Mouse (Mus musculus): ENCODE measurements around the gene Acot7. TPM values are rescaled to one million over a fixed set of nuclear protein-coding genes. Genes with fewer than 3 reads are reported as not detected.

Gene Acot7
- polyA plus RNA-seq, 1 experiment, result 19.4 TPM

- no peak overlapping the region for H3K27ac ChIP-seq (replicated peaks; ENCODE audit: low read depth, low read length)
- no peaks in the 10 kb centered on the region; the same call in 1 of the 2 replicates for H3K4me1 ChIP-seq (ENCODE audit: control insufficient read depth, insufficient read depth, insufficient read length, low read length)
- no peak overlapping the region for H3K4me3 ChIP-seq (ENCODE audit: insufficient read depth, low read depth, low read length)
These were observed 128.1 kb downstream of the Acot7 start for GRCm38 (mm10) chr4:152305991-152306390.

- Histone ChIP-seq H3K27ac (replicated peaks; ENCODE audit: low read depth, low read length) (no peak overlapping the region), H3K4me1 (ENCODE audit: control insufficient read depth, insufficient read depth, insufficient read length, low read length) (no peaks in the 10 kb centered on the region; the same call in 1 of the 2 replicates), H3K4me3 (ENCODE audit: insufficient read depth, low read depth, low read length) (no peak overlapping the region)
These were observed 129.6 kb downstream of the Acot7 start for GRCm38 (mm10) chr4:152307542-152307941.

- H3K27ac ChIP-seq (replicated peaks; ENCODE audit: low read depth, low read length), result no peak overlapping the region
- no peaks in the 10 kb centered on the region; the same call in 1 of the 2 replicates for H3K4me1 ChIP-seq (ENCODE audit: control insufficient read depth, insufficient read depth, insufficient read length, low read length)
- no peak overlapping the region for H3K4me3 ChIP-seq (ENCODE audit: insufficient read depth, low read depth, low read length)
These were observed 134.3 kb downstream of the Acot7 start for GRCm38 (mm10) chr4:152312186-152312585.

GRCm38 (mm10) chr4:152313211-152313632 is 135.3 kb downstream of the Acot7 start:
- Histone ChIP-seq H3K4me3 (ENCODE audit: insufficient read depth, low read depth, low read length) (peak overlapping the region; percentile 49), H3K4me1 (ENCODE audit: control insufficient read depth, insufficient read depth, insufficient read length, low read length) (no peaks in the 10 kb centered on the region), H3K27ac (replicated peaks; ENCODE audit: low read depth, low read length) (no peak overlapping the region)

- Histone ChIP-seq H3K4me1 (ENCODE audit: control insufficient read depth, insufficient read depth, insufficient read length, low read length) (no peaks in the 10 kb centered on the region), H3K4me3 (ENCODE audit: insufficient read depth, low read depth, low read length) (no peak overlapping the region), H3K27ac (replicated peaks; ENCODE audit: low read depth, low read length) (no peak overlapping the region)
These were observed 136.0 kb downstream of the Acot7 start for GRCm38 (mm10) chr4:152313934-152314333.

GRCm38 (mm10) chr4:152315498-152316213 is 137.7 kb downstream of the Acot7 start:
- Histone ChIP-seq H3K4me3 (ENCODE audit: insufficient read depth, low read depth, low read length) (no peak overlapping the region), H3K4me1 (ENCODE audit: control insufficient read depth, insufficient read depth, insufficient read length, low read length) (no peaks in the 10 kb centered on the region), H3K27ac (replicated peaks; ENCODE audit: low read depth, low read length) (no peak overlapping the region)

GRCm38 (mm10) chr4:152317631-152318033 is 139.7 kb downstream of the Acot7 start:
- H3K27ac ChIP-seq (replicated peaks; ENCODE audit: low read depth, low read length), result no peak overlapping the region
- no peak overlapping the region for H3K4me3 ChIP-seq (ENCODE audit: insufficient read depth, low read depth, low read length)
- H3K4me1 ChIP-seq (ENCODE audit: control insufficient read depth, insufficient read depth, insufficient read length, low read length), result no peaks in the 10 kb centered on the region

GRCm38 (mm10) chr4:152318517-152319234 is 140.7 kb downstream of the Acot7 start, which contains the start of gene Rnf207:
TSS of gene Rnf207 (minus strand) at chr4:152318993.
- H3K4me3 ChIP-seq (ENCODE audit: insufficient read depth, low read depth, low read length), result peak within 1 kb of the TSS; percentile 52
- no peak within 1 kb of the TSS for H3K27ac ChIP-seq (replicated peaks; ENCODE audit: low read depth, low read length)
- H3K4me1 ChIP-seq (ENCODE audit: control insufficient read depth, insufficient read depth, insufficient read length, low read length), result no peaks in the 10 kb centered on the region

Other genes starting within 250 kb of the Acot7 start
- 50.7 and 88.6 TPM in 2 replicates for gene Dnajc11, start 244.4 kb upstream of the Acot7 start, polyA plus RNA-seq (2012; ENCODE audit: insufficient read depth, insufficient read length, missing spikeins)
- 6.4 and 8.2 TPM in 2 replicates for gene Thap3, start 189.1 kb upstream of the Acot7 start, polyA plus RNA-seq (2012; ENCODE audit: insufficient read depth, insufficient read length, missing spikeins)
- gene Phf13, start 181.9 kb upstream of the Acot7 start, polyA plus RNA-seq (2012; ENCODE audit: insufficient read depth, insufficient read length, missing spikeins), result 2.1 and 4.2 TPM in 2 replicates
- 6.7 and 9.6 TPM in 2 replicates for gene Klhl21, start 169.3 kb upstream of the Acot7 start, polyA plus RNA-seq (2012; ENCODE audit: insufficient read depth, insufficient read length, missing spikeins)
- gene Zbtb48, start 150.5 kb upstream of the Acot7 start, polyA plus RNA-seq (2012; ENCODE audit: insufficient read depth, insufficient read length, missing spikeins), result 1.8 and 3.2 TPM in 2 replicates
- gene Tas1r1, start 139.6 kb upstream of the Acot7 start, polyA plus RNA-seq (2012; ENCODE audit: insufficient read depth, insufficient read length, missing spikeins), result not detected in 2 replicates
- 5.0 and 5.3 TPM in 2 replicates for gene Nol9, start 138.8 kb upstream of the Acot7 start, polyA plus RNA-seq (2012; ENCODE audit: insufficient read depth, insufficient read length, missing spikeins)
- gene Plekhg5, start 105.6 kb upstream of the Acot7 start, polyA plus RNA-seq (2012; ENCODE audit: insufficient read depth, insufficient read length, missing spikeins), result 2.3 and 5.7 TPM in 2 replicates
- gene Tnfrsf25, start 62.2 kb upstream of the Acot7 start, polyA plus RNA-seq (2012; ENCODE audit: insufficient read depth, insufficient read length, missing spikeins), result 1.9 TPM in 1 of 2 replicates, not detected in the other
- 1.0 TPM in 1 of 2 replicates, not detected in the other for gene Espn, start 25.8 kb upstream of the Acot7 start, polyA plus RNA-seq (2012; ENCODE audit: insufficient read depth, insufficient read length, missing spikeins)
- gene Hes2, start 19.3 kb upstream of the Acot7 start, polyA plus RNA-seq (2012; ENCODE audit: insufficient read depth, insufficient read length, missing spikeins), result not detected in 2 replicates
- 4.3 and 6.0 TPM in 2 replicates for gene Gpr153, start 96.1 kb downstream of the Acot7 start, polyA plus RNA-seq (2012; ENCODE audit: insufficient read depth, insufficient read length, missing spikeins)
- gene Hes3, start 113.5 kb downstream of the Acot7 start, polyA plus RNA-seq (2012; ENCODE audit: insufficient read depth, insufficient read length, missing spikeins), result not detected in 2 replicates
- gene Icmt, start 119.1 kb downstream of the Acot7 start, polyA plus RNA-seq (2012; ENCODE audit: insufficient read depth, insufficient read length, missing spikeins), result 17.5 and 20.7 TPM in 2 replicates
- not detected in 2 replicates for gene Rnf207, start 140.9 kb downstream of the Acot7 start, polyA plus RNA-seq (2012; ENCODE audit: insufficient read depth, insufficient read length, missing spikeins)
- 638 and 747 TPM in 2 replicates for gene Rpl22, start 147.6 kb downstream of the Acot7 start, polyA plus RNA-seq (2012; ENCODE audit: insufficient read depth, insufficient read length, missing spikeins)
- gene Chd5, start 160.5 kb downstream of the Acot7 start, polyA plus RNA-seq (2012; ENCODE audit: insufficient read depth, insufficient read length, missing spikeins), result 0.17 TPM in 1 of 2 replicates, not detected in the other

Data from brown adipose tissue, adult 24 weeks (tissue).